Mouse (Mus musculus) G1E-ER4 (cell line): ENCODE results near the gene Tbc1d9b. TPM values are rescaled to one million over a fixed set of nuclear protein-coding genes. Genes with fewer than 3 reads are reported as not detected.

ENCODE experiments used
- GATA1 ChIP-seq: IDR thresholded peaks from one replicate; pipeline ENCODE4 v1.8.0; 2012; ENCODE audit warnings: low read length, inconsistent platforms
- polyA plus RNA-seq: library from polyadenylated mRNA; stranded (reverse); fragments of >175 nt; gene quantifications from 2 replicates; pipeline ENCODE4 v1.2.3, GENCODE M21; 2012

Tbc1d9b gene
- polyA plus RNA-seq, 1 experiment: 50.7 TPM

- no peak for TF ChIP-seq GATA1
Observed at GRCm38 (mm10) chr11:50210505-50211151, 79.4 kb downstream of the Tbc1d9b start, which contains the start of the genes Sqstm1 and Mgat4b. Sqstm1 (minus strand) TSS chr11:50210827. Mgat4b (plus strand) TSS chr11:50210890.

- TF ChIP-seq GATA1: no peak
Observed at GRCm38 (mm10) chr11:50211322-50212059, 80.3 kb downstream of the Tbc1d9b start.

- no peak for TF ChIP-seq GATA1
Observed at GRCm38 (mm10) chr11:50212060-50212739, 81.0 kb downstream of the Tbc1d9b start.

GRCm38 (mm10) chr11:50212848-50213758 lies 81.9 kb downstream of the Tbc1d9b start:
- TF ChIP-seq GATA1: no peak

GRCm38 (mm10) chr11:50214631-50215030 lies 83.4 kb downstream of the Tbc1d9b start:
- TF ChIP-seq GATA1: no peak

- no peak for TF ChIP-seq GATA1
Observed at GRCm38 (mm10) chr11:50215633-50216032, 84.4 kb downstream of the Tbc1d9b start.

GRCm38 (mm10) chr11:50216724-50217366 lies 85.6 kb downstream of the Tbc1d9b start:
- TF ChIP-seq GATA1: no peak

GRCm38 (mm10) chr11:50217811-50218210 lies 86.6 kb downstream of the Tbc1d9b start:
- no peak for TF ChIP-seq GATA1

GRCm38 (mm10) chr11:50219833-50220232 lies 88.6 kb downstream of the Tbc1d9b start:
- no peak for TF ChIP-seq GATA1

Other genes with a start within 250 kb of the Tbc1d9b start
- gene Rasgef1c, start 229.6 kb upstream of the Tbc1d9b start, polyA plus RNA-seq: 0.03 TPM in 1 of 2 replicates, not detected in the other
- 18.0 and 24.3 TPM in 2 replicates for gene Rnf130, start 106.0 kb upstream of the Tbc1d9b start, polyA plus RNA-seq
- gene Mrnip, start 43.0 kb downstream of the Tbc1d9b start, polyA plus RNA-seq: 8.3 and 14.5 TPM in 2 replicates
- gene Sqstm1, start 79.4 kb downstream of the Tbc1d9b start, polyA plus RNA-seq: 93.1 and 96.2 TPM in 2 replicates
- 123 and 151 TPM in 2 replicates for gene Mgat4b, start 79.5 kb downstream of the Tbc1d9b start, polyA plus RNA-seq
- gene Ltc4s, start 107.2 kb downstream of the Tbc1d9b start, polyA plus RNA-seq: 0.11 and 0.18 TPM in 2 replicates
- gene Maml1, start 160.9 kb downstream of the Tbc1d9b start, polyA plus RNA-seq: 11.7 and 12.4 TPM in 2 replicates
- 35.7 and 47.7 TPM in 2 replicates for gene Canx, start 194.3 kb downstream of the Tbc1d9b start, polyA plus RNA-seq
- not detected in 2 replicates for gene Cby3, start 223.1 kb downstream of the Tbc1d9b start, polyA plus RNA-seq
- gene Hnrnph1, start 245.6 kb downstream of the Tbc1d9b start, polyA plus RNA-seq: 187 and 273 TPM in 2 replicates